Mouse (Mus musculus) bone marrow, adult 2 months (tissue): ENCODE measurements around the gene Itpr1. TPM values are rescaled to one million over a fixed set of nuclear protein-coding genes. Genes with fewer than 3 reads are reported as not detected.

Source experiments
- H3K27ac ChIP-seq: fragments of 200-500 bp; 2 replicates; pipeline ENCODE4 v1.5.1; 2012; ENCODE audit warnings: low read depth, mild to moderate bottlenecking, control low read depth, inconsistent platforms, low read length; ENCODE audit not compliant: control insufficient read depth, poor library complexity, insufficient read depth
- H3K4me1 ChIP-seq: fragments of 200-500 bp; 2 replicates; pipeline ENCODE4 v1.6.1; 2011; ENCODE audit warnings: low read length; ENCODE audit not compliant: control insufficient read depth, insufficient read depth
- H3K4me3 ChIP-seq: fragments of 200-500 bp; replicated peaks from 2 replicates; pipeline ENCODE3; 2011; ENCODE audit warnings: mild to moderate bottlenecking, low read depth, low read length, control low read depth; ENCODE audit not compliant: control insufficient read depth
- CTCF ChIP-seq: fragments of 200-500 bp; IDR thresholded peaks from 2 replicates; pipeline ENCODE4 v1.5.1; 2011; ENCODE audit warnings: low read length, control low read depth; ENCODE audit not compliant: control insufficient read depth, insufficient read depth
- POLR2A ChIP-seq: fragments of 200-500 bp; IDR thresholded peaks from 2 replicates; pipeline ENCODE4 v1.6.1; 2011; ENCODE audit warnings: low read depth, mild to moderate bottlenecking, control low read depth, low read length, borderline replicate concordance; ENCODE audit not compliant: control insufficient read depth
- WGBS: fragments of 180-500 bp; shearing (Covaris S2); methylation state at CpG from one replicate; pipeline ENCODE4 v1.1.7; 2018; 5-methylcytosine and 5-hydroxymethylcytosine counted together
- polyA plus RNA-seq: library from polyadenylated mRNA; stranded (reverse); fragments of >200 nt; gene quantifications from 2 replicates; pipeline ENCODE4 v1.2.4, GENCODE M21; 2011; ENCODE audit warnings: low replicate concordance; ENCODE audit not compliant: missing spikeins, insufficient read depth, insufficient read length

The Itpr1 gene
- polyA plus RNA-seq, 1 experiment = 32.8 TPM

- H3K4me1 ChIP-seq = no peaks in the 10 kb centered on the region; the same call in 1 of the 2 replicates
- H3K4me3 ChIP-seq = no peak overlapping the region
- WGBS = 89% methylated on average over 3 of the region's 3 CpGs
- TF ChIP-seq CTCF (no peak), POLR2A (no peak)
- no peak overlapping the region for H3K27ac ChIP-seq
Measured at GRCm38 (mm10) chr6:108264164-108264563, 51.3 kb downstream of the Itpr1 start.

GRCm38 (mm10) chr6:108273451-108273850 is 60.6 kb downstream of the Itpr1 start:
- no peak for TF ChIP-seq POLR2A
- TF ChIP-seq CTCF = no peak

GRCm38 (mm10) chr6:108274364-108275084 is 61.6 kb downstream of the Itpr1 start:
- TF ChIP-seq CTCF (no peak), POLR2A (no peak)
- Histone ChIP-seq H3K4me3 (no peak overlapping the region), H3K27ac (no peak overlapping the region), H3K4me1 (peaks cover 4% of the 10 kb centered on the region)
- 74% methylated on average over 10 of the region's 10 CpGs for WGBS

More at GRCm38 (mm10) chr6:108273451-108273850, 60.6 kb downstream of the Itpr1 start:
- no peak overlapping the region for H3K4me3 ChIP-seq
- peaks cover 4% of the 10 kb centered on the region for H3K4me1 ChIP-seq
- H3K27ac ChIP-seq = no peak overlapping the region
- WGBS = 87% methylated on average over 7 of the region's 7 CpGs

DNA sequence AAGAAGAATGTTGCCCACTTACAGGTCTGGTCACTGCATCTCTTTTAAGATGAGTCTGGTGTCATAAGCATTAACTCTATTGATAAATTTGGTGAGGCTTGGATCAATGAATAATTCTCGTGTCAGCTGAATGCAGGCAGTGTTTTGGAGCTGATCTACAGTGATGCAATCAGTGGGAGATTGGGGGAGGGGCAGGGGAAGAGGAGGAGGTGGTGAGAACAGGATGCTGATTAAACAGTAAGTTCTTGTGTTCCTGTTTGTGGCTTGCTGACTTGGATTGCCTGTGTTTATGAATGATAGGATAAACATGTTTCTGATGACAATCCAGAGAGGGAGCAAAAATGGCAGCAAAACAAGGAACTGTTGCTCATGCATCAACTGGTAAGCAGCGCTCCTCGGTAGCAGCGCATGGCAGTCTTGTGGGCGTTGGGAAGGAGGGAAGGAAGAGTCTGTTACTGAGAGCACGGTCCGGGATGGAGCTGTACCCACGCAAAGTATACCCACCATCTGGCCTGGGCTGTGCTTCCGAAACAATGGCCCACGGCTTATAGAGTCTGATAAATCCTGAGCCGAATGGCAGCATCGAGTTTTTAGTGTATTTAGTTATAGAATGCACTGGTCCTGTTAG is 64.1 kb downstream of the Itpr1 start:
- Histone ChIP-seq H3K27ac (no peak overlapping the region), H3K4me1 (peaks cover 4% of the 10 kb centered on the region), H3K4me3 (no peak overlapping the region)
- WGBS = 71% methylated on average over 12 of the region's 12 CpGs
- TF ChIP-seq CTCF (no peak), POLR2A (no peak)

DNA sequence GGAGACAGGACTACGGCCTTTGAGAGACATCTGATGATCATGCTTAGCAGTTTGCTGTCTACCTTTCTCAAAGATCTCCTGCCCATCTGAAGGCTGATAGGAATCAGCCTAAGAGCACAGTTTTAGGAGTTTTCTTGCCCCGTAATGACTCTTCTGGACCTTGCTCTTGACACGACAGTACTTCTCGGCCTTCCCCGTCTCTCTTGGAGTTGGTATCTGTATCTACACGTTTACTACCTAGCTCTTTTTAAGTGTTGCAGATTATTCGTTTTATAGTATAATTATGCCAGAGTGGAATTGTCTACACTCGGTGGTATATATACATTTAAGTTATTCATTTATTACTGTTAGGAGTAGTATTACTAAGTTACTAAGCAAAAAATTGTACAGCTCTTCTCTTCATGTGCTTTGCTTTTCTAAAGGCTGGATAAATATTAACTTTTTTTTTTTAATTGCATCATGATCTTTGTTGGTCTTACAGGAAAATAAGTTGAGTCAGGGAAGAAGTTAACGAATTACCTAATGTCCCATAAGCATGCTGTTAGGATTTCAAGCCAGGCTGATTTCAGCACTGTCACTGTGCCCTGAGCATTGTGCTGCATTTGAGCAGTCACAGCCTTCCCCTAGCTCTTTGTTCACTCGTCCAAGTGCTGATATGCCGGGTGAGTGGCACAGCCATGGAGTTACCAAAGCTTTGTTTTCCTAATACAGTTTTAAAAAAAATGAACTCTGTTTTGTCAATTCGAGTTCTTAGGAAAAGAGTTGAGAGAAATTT is 64.9 kb downstream of the Itpr1 start:
- Histone ChIP-seq H3K4me1 (peaks cover 4% of the 10 kb centered on the region), H3K27ac (no peak overlapping the region), H3K4me3 (no peak overlapping the region)
- WGBS = 72% methylated on average over 12 of the region's 12 CpGs
- TF ChIP-seq CTCF (no peak), POLR2A (no peak)

DNA sequence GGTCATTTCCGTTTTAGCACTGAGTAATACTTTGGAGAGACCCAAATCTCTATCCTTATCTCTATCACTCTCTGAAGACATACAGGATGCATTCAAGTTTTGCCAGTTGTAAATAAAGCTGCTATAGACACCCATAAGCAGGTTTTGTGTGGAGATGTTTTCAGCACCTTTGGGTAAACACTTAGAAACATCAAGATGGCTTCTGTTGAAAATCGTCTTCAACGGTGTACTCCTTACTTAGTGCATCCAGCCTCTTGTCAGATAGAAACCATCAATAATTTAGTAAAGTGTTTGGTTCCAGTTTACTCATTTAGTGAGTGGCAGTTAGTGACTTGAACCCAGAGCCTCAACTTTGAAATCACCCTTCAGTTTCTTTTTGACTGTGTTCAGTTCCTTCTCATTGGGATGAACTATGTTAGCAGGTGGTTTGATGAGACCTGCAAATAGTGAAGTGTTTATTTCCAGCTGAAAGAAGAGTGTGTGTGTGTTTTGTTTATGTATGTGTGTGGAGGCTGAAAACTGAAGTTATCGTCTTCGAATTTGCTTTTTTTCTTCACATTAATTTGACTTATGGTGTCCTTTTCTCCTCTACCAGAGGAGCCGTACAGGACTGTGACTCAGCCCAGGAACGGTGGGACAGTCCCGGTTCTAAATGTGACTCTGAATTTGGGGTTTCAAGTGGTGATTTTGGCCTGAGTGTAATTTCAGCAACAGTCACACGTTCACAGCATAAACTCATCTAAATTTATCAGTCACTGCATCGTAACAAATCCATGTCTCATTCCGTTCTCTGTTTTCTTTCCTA is 66.1 kb downstream of the Itpr1 start:
- Histone ChIP-seq H3K27ac (no peak overlapping the region), H3K4me3 (no peak overlapping the region), H3K4me1 (peaks cover 4% of the 10 kb centered on the region)
- TF ChIP-seq POLR2A (no peak), CTCF (no peak)
- WGBS = 84% methylated on average over 11 of the region's 11 CpGs

GRCm38 (mm10) chr6:108282131-108282530 is 69.2 kb downstream of the Itpr1 start:
- H3K4me3 ChIP-seq = no peak overlapping the region
- no peak overlapping the region for H3K27ac ChIP-seq
- peaks cover 2% of the 10 kb centered on the region; the same call in 1 of the 2 replicates for H3K4me1 ChIP-seq
- 87% methylated on average over 4 of the region's 4 CpGs for WGBS
- TF ChIP-seq CTCF (no peak), POLR2A (no peak)
